Mouse (Mus musculus): ENCODE results near the gene Gemin5. TPM values are rescaled to one million over a fixed set of nuclear protein-coding genes. Genes with fewer than 3 reads are reported as not detected.
"Not testable (repeated sequence)": the region's sequence is repeated elsewhere in the genome, so short reads cannot be mapped to it uniquely, and the experiment has no call there.

The Gemin5 gene
- polyA plus RNA-seq, 1 experiment from 2014 or later: 15.9 TPM

GRCm38 (mm10) chr11:58102581-58103343, 65.6 kb downstream of the Gemin5 start:
- Histone ChIP-seq H3K27ac (replicated peaks) (peak overlapping the region; percentile 69; the same call in 1 of the 2 replicates), H3K9ac (replicated peaks) (no peak overlapping the region), H3K4me1 (peaks cover 32% of the 10 kb centered on the region), H3K4me3 (peak overlapping the region; percentile 69), H3K4me2 (replicated peaks) (peak overlapping the region; percentile 61), H3K36me3 (no peaks in the 10 kb centered on the region), H3K9me3 (no peaks in the 10 kb centered on the region), H3K27me3 (no peaks in the 10 kb centered on the region; the same call in 1 of the 2 replicates)
- ATAC-seq (replicated peaks): no peak
- 79% methylated on average over 9 of the region's 9 CpGs for WGBS

GRCm38 (mm10) chr11:58102146-58102545, 66.2 kb downstream of the Gemin5 start:
- 88% methylated on average over 3 of the region's 3 CpGs for WGBS
- H3K27me3 ChIP-seq: peaks cover 3% of the 10 kb centered on the region; the same call in 1 of the 2 replicates
- no peak overlapping the region for H3K4me3 ChIP-seq
- peaks cover 31% of the 10 kb centered on the region for H3K4me1 ChIP-seq
- H3K36me3 ChIP-seq: no peaks in the 10 kb centered on the region
- H3K4me2 ChIP-seq (replicated peaks): no peak overlapping the region
- H3K9me3 ChIP-seq: no peaks in the 10 kb centered on the region
- H3K9ac ChIP-seq (replicated peaks): no peak overlapping the region
- ATAC-seq (replicated peaks): no peak
- no peak overlapping the region for H3K27ac ChIP-seq (replicated peaks)

GRCm38 (mm10) chr11:58101194-58101720, 67.1 kb downstream of the Gemin5 start:
- H3K27me3 ChIP-seq: peaks cover 4% of the 10 kb centered on the region; the same call in 1 of the 2 replicates
- no peak for ATAC-seq (replicated peaks)
- H3K4me3 ChIP-seq: no peak overlapping the region
- no peaks in the 10 kb centered on the region for H3K9me3 ChIP-seq
- 84% methylated on average over 4 of the region's 4 CpGs for WGBS
- no peak overlapping the region for H3K4me2 ChIP-seq (replicated peaks)
- no peaks in the 10 kb centered on the region for H3K36me3 ChIP-seq
- H3K9ac ChIP-seq (replicated peaks): no peak overlapping the region
- peaks cover 30% of the 10 kb centered on the region for H3K4me1 ChIP-seq
- H3K27ac ChIP-seq (replicated peaks): no peak overlapping the region

- Histone ChIP-seq H3K4me2 (replicated peaks) (no peak overlapping the region), H3K4me1 (peaks cover 19% of the 10 kb centered on the region), H3K27me3 (peaks cover 9% of the 10 kb centered on the region; the same call in 1 of the 2 replicates), H3K4me3 (no peak overlapping the region), H3K27ac (replicated peaks) (no peak overlapping the region), H3K36me3 (no peaks in the 10 kb centered on the region), H3K9ac (replicated peaks) (no peak overlapping the region), H3K9me3 (no peaks in the 10 kb centered on the region)
- no peak for ATAC-seq (replicated peaks)
- WGBS: 86% methylated on average over 2 of the region's 2 CpGs
Measured at GRCm38 (mm10) chr11:58100006-58100405, 68.3 kb downstream of the Gemin5 start.

- ATAC-seq (replicated peaks); H3K36me3 ChIP-seq; H3K4me2 ChIP-seq (replicated peaks); H3K9ac ChIP-seq (replicated peaks); H3K27ac ChIP-seq (replicated peaks); H3K9me3 ChIP-seq; H3K27me3 ChIP-seq; H3K4me3 ChIP-seq: not testable (repeated sequence)
- 71% methylated on average over 5 of the region's 5 CpGs for WGBS
- peaks cover 14% of the 10 kb centered on the region for H3K4me1 ChIP-seq
Measured at GRCm38 (mm10) chr11:58098366-58098720, 70.0 kb downstream of the Gemin5 start.

- Histone ChIP-seq H3K36me3 (no peaks in the 10 kb centered on the region), H3K4me3 (peak overlapping the region; percentile 26), H3K4me2 (replicated peaks) (peak overlapping the region; percentile 57), H3K27me3 (peaks cover 9% of the 10 kb centered on the region; the same call in 1 of the 2 replicates), H3K4me1 (peaks cover 9% of the 10 kb centered on the region), H3K9me3 (no peaks in the 10 kb centered on the region), H3K9ac (replicated peaks) (peak overlapping the region; percentile 8; the same call in 1 of the 2 replicates), H3K27ac (replicated peaks) (no peak overlapping the region)
- WGBS: 3% methylated on average over 32 of the region's 38 CpGs
- no peak for ATAC-seq (replicated peaks)
Measured at GRCm38 (mm10) chr11:58097621-58098365, 70.5 kb downstream of the Gemin5 start.

GRCm38 (mm10) chr11:58096821-58097620, 71.3 kb downstream of the Gemin5 start:
- Histone ChIP-seq H3K27ac (replicated peaks) (no peak overlapping the region), H3K4me3 (peak overlapping the region; percentile 26), H3K9me3 (no peaks in the 10 kb centered on the region), H3K4me1 (peaks cover 8% of the 10 kb centered on the region), H3K4me2 (replicated peaks) (peak overlapping the region; percentile 57; the same call in 1 of the 2 replicates), H3K36me3 (no peaks in the 10 kb centered on the region), H3K9ac (replicated peaks) (no peak overlapping the region), H3K27me3 (peaks cover 9% of the 10 kb centered on the region; the same call in 1 of the 2 replicates)
- WGBS: 51% methylated on average over 20 of the region's 20 CpGs
- no peak for ATAC-seq (replicated peaks)

GRCm38 (mm10) chr11:58096160-58096559, 72.2 kb downstream of the Gemin5 start:
- no peaks in the 10 kb centered on the region for H3K9me3 ChIP-seq

GRCm38 (mm10) chr11:58095561-58095960, 72.8 kb downstream of the Gemin5 start:
- Histone ChIP-seq H3K9ac (replicated peaks) (no peak overlapping the region), H3K27me3 (peaks cover 9% of the 10 kb centered on the region; the same call in 1 of the 2 replicates), H3K4me3 (no peak overlapping the region), H3K4me1 (peaks cover 8% of the 10 kb centered on the region), H3K9me3 (no peaks in the 10 kb centered on the region), H3K36me3 (no peaks in the 10 kb centered on the region), H3K4me2 (replicated peaks) (no peak overlapping the region), H3K27ac (replicated peaks) (no peak overlapping the region)
- 88% methylated on average over 1 of the region's 1 CpGs for WGBS
- no peak for ATAC-seq (replicated peaks)

More at GRCm38 (mm10) chr11:58096160-58096559, 72.2 kb downstream of the Gemin5 start:
- H3K27me3 ChIP-seq: peaks cover 9% of the 10 kb centered on the region; the same call in 1 of the 2 replicates
- H3K9ac ChIP-seq (replicated peaks): no peak overlapping the region
- H3K27ac ChIP-seq (replicated peaks): no peak overlapping the region
- peaks cover 8% of the 10 kb centered on the region for H3K4me1 ChIP-seq
- ATAC-seq (replicated peaks): no peak
- H3K4me2 ChIP-seq (replicated peaks): no peak overlapping the region
- WGBS: 82% methylated on average over 5 of the region's 5 CpGs
- H3K4me3 ChIP-seq: no peak overlapping the region
- H3K36me3 ChIP-seq: no peaks in the 10 kb centered on the region

- no peak overlapping the region for H3K27ac ChIP-seq (replicated peaks)
- no peak overlapping the region for H3K4me3 ChIP-seq
Measured at GRCm38 (mm10) chr11:58094766-58095165, 73.6 kb downstream of the Gemin5 start.

GRCm38 (mm10) chr11:58093021-58093528, 75.3 kb downstream of the Gemin5 start, which contains the start of gene Gm12248:
Gm12248 (minus strand) TSS chr11:58093134.
- no peak within 1 kb of the TSS for H3K4me3 ChIP-seq
- no peaks in the 10 kb centered on the region for H3K36me3 ChIP-seq
- no peak within 1 kb of the TSS for H3K9ac ChIP-seq (replicated peaks)
- no peaks in the 10 kb centered on the region for H3K9me3 ChIP-seq
- no peak within 1 kb of the TSS for H3K27ac ChIP-seq (replicated peaks)
- ATAC-seq (replicated peaks): no peak
- H3K4me2 ChIP-seq (replicated peaks): no peak within 1 kb of the TSS
- peaks cover 8% of the 10 kb centered on the region for H3K4me1 ChIP-seq
- 15% methylated on average over 12 of the region's 12 CpGs for whole genome bisulfite sequencing
- 0 out of 2 replicates have a peak, but pooled peaks cover 9% of the 10 kb centered on the region for H3K27me3 ChIP-seq

More at GRCm38 (mm10) chr11:58094766-58095165, 73.6 kb downstream of the Gemin5 start:
- 68% methylated on average over 4 of the region's 4 CpGs for WGBS
- Histone ChIP-seq H3K9ac (replicated peaks) (no peak overlapping the region), H3K4me1 (peaks cover 8% of the 10 kb centered on the region), H3K4me2 (replicated peaks) (no peak overlapping the region), H3K27me3 (peaks cover 9% of the 10 kb centered on the region; the same call in 1 of the 2 replicates), H3K36me3 (no peaks in the 10 kb centered on the region), H3K9me3 (no peaks in the 10 kb centered on the region)
- ATAC-seq (replicated peaks): no peak
